Mouse (Mus musculus): ENCODE data around the gene Pdcl3.
"Not testable (repeated sequence)": the region's sequence is repeated elsewhere in the genome, so short reads cannot be mapped to it uniquely, and the experiment has no call there.

Pdcl3 gene

GRCm38 (mm10) chr1:39017871-39018270 is 32.5 kb downstream of the Pdcl3 start:
- no peak for DNase-seq (ENCODE audit: inconsistent age in 2 of 2, low spot score in 1 of 2)

GRCm38 (mm10) chr1:39025142-39025541 is 39.7 kb downstream of the Pdcl3 start:
- DNase-seq (ENCODE audit: inconsistent age in 2 of 2, low spot score in 1 of 2) = peak; percentile 21 to 67

- no peak for DNase-seq (ENCODE audit: inconsistent age in 2 of 2, low spot score in 1 of 2)
These were observed 40.4 kb downstream of the Pdcl3 start for GRCm38 (mm10) chr1:39025840-39026239.

GRCm38 (mm10) chr1:39029176-39029575 is 43.8 kb downstream of the Pdcl3 start:
- no peak for DNase-seq (ENCODE audit: inconsistent age in 2 of 2, low spot score in 1 of 2)

DNA sequence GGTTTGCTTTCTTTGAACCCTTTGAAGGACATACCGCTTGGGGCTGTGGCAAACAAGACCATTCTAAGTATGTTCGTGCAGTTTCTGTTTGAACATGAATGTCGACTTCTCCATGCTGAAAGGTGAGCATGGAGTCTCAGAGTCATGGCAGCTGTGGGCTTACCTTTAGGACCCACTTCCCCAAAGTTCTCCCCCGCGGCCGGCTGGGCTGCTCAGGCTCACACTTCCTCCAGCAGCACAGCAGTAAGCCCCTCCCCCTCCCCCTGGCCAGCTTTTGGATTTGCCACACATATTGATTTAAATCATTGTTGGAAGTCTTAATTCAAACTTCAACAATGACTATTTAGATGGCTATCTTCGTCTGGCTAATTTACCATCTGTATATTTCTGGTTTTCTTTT is 44.7 kb downstream of the Pdcl3 start:
- DNase-seq (ENCODE audit: inconsistent age in 2 of 2, low spot score in 1 of 2) = no peak

- DNase-seq (ENCODE audit: inconsistent age in 2 of 2, low spot score in 1 of 2) = no peak
These were observed 50.4 kb downstream of the Pdcl3 start for GRCm38 (mm10) chr1:39035817-39036216.

DNA sequence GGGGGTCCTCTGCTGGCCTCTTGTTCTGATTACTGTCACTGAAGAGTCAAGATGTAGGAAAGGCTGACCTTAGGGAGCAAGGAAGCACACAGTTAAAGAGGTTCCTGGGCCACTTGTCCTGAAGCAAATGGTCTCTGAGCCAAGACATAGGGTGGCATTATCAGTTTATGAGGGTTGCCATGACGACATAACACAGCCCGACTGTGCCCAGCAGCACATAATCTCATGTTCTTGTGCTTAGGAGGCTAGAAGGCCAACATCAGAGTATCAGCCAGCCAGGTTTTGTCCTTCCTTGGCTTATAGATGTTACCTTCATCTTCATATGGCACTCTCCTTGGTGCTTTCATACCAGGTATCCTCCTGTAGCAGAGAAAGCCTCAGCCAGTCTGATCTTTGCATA is 56.8 kb downstream of the Pdcl3 start:
- DNase-seq (ENCODE audit: inconsistent age in 2 of 2, low spot score in 1 of 2) = no peak

- DNase-seq (ENCODE audit: inconsistent age in 2 of 2, low spot score in 1 of 2) = not testable (repeated sequence)
These were observed 59.0 kb downstream of the Pdcl3 start for GRCm38 (mm10) chr1:39044442-39044841.

- no peak for DNase-seq (ENCODE audit: inconsistent age in 2 of 2, low spot score in 1 of 2)
These were observed 61.3 kb downstream of the Pdcl3 start for GRCm38 (mm10) chr1:39046689-39047088.

Measured in adrenal gland, adult (tissue).